Mouse (Mus musculus) liver, adult 2 months (tissue): ENCODE measurements around the gene Lrrc7.

Source experiments
- CTCF ChIP-seq: fragments of 200-500 bp; IDR thresholded peaks from 2 replicates; pipeline ENCODE4 v1.5.1; 2011; ENCODE audit warnings: low read depth, low read length, control low read depth
- POLR2A ChIP-seq: fragments of 200-500 bp; IDR thresholded peaks from 2 replicates; pipeline ENCODE4 v1.6.1; 2011; ENCODE audit warnings: low read length, control low read depth; ENCODE audit not compliant: insufficient read depth; ENCODE audit errors: extremely low read depth

DNA sequence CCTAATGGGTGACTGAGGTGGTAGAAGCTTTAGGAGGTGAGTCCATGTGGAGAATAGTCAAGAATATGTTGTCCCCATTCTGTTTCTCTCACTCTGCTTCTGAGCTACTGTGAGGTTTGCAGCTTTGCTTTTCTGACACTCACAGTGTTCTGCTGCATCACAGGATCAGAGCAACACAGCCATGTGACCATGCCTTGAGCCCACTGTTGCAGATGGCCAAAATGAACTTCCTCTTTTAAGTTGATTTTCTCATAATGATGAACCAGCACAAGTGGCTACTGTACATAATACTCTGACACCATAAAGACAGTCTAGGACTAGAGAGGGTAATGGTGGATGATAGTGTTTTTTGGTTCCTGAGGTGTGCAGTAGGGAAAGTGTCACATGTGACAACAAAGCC lies 366.6 kb downstream of the Lrrc7 start:
- TF ChIP-seq CTCF = no peak
- TF ChIP-seq POLR2A = no peak
